Mouse (Mus musculus): ENCODE results near the gene Sp6. TPM values are rescaled to one million over a fixed set of nuclear protein-coding genes. Genes with fewer than 3 reads are reported as not detected.

Gene Sp6
- total and polyA plus RNA-seq, 3 experiments = 10.1 to 65.5 (median 18.4) TPM

DNA sequence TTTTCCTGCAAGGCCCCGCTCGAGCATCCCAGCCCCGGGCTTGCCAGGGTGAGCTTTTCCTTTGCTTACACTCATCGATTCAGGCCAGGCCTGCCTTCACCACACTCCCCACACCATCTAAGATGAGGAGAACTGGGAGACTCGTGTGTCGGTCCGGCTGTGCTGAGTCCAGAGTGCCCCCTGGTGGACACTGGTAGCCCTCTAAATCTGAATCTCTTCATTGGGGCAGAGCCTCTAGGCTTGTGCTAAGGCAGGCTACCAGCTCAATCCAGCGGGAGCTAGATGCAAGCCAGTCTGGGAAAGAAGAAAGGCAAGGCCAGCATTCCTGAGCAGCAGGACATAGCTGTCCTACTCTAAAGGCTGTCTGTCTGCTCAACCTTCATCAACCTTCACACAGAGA, 49.6 kb upstream of the Sp6 start (continued):
- no peak for TF ChIP-seq NRF1 (IDR thresholded peaks at IDR 0.05; ENCODE audit: low read depth, low read length)
- TF ChIP-seq RAD21 (IDR thresholded peaks at IDR 0.05; ENCODE audit: low read depth, low read length) = peak; percentile 69
- TF ChIP-seq HCFC1 (IDR thresholded peaks at IDR 0.05; ENCODE audit: low read depth, low read length) = no peak

- Histone ChIP-seq H3K27ac (ENCODE audit: insufficient read depth, low read depth) (peak overlapping the region; percentile 25; the same call in 1 of the 2 replicates), H3K27me3 (replicated peaks) (no peaks in the 10 kb centered on the region), H3K9me3 (replicated peaks; ENCODE audit: low read length) (no peaks in the 10 kb centered on the region), H3K36me3 (replicated peaks in 1 of 2; ENCODE audit: control insufficient read depth in 1 of 2, insufficient read depth in 1 of 2, low read length in 1 of 2) (peaks cover 26 to 51% of the 10 kb centered on the region in 2 experiments), H3K4me3 (replicated peaks in 1 of 3; ENCODE audit: low read depth in 2 of 3, low read length in 2 of 3, poor library complexity in 1 of 3) (no peak overlapping the region), H3K4me2 (ENCODE audit: insufficient read depth, low read depth, poor library complexity, severe bottlenecking) (peak overlapping the region; percentile 4; the same call in 1 of the 2 replicates), H3K79me2 (replicated peaks; ENCODE audit: control insufficient read depth, extremely low read depth, insufficient read depth, poor library complexity, severe bottlenecking) (peaks cover 22% of the 10 kb centered on the region), H3K9ac (ENCODE audit: insufficient read depth, low read depth) (peak overlapping the region; percentile 58), H3K4me1 (ENCODE audit: control insufficient read depth in 1 of 2, insufficient read depth in 2 of 2) (peaks cover 10 to 57% of the 10 kb centered on the region in 2 experiments)
- dilution Hi-C loops (cut with MboI; ENCODE audit: extremely low pct_ligation_motif_present, extremely low pct_unique_long_range_greater_than_20kb, low sequenced_read_pairs) (no loop called here), in situ Hi-C loops (cut with MboI; ENCODE audit: low pct_ligation_motif_present, low pct_unique_long_range_greater_than_20kb, low sequenced_read_pairs) (no loop called here)
- no peak for DNase-seq (ENCODE audit: extremely low read depth)
- no peak for TF ChIP-seq POLR2A (IDR thresholded peaks at IDR 0.05; ENCODE audit: low read depth, low read length)
- TF ChIP-seq GABPA (IDR thresholded peaks at IDR 0.05; ENCODE audit: insufficient replicate concordance, low read depth, low read length) = no peak
- no peak for TF ChIP-seq CTCF (conservative IDR thresholded peaks at IDR 0.05 in 1 of 2, IDR thresholded peaks at IDR 0.05 in 1 of 2; ENCODE audit: low read depth in 2 of 2, low read length in 2 of 2)
- TF ChIP-seq MYC (IDR thresholded peaks at IDR 0.05; ENCODE audit: low read depth, low read length) = no peak
- no peak for TF ChIP-seq USF2 (conservative IDR thresholded peaks at IDR 0.05; ENCODE audit: low read depth, low read length)
- no peak for TF ChIP-seq RCOR1 (conservative IDR thresholded peaks at IDR 0.05; ENCODE audit: low read depth, low read length)
- TF ChIP-seq NELFE (IDR thresholded peaks at IDR 0.05; ENCODE audit: low read depth, low read length) = no peak
- no peak for TF ChIP-seq ZC3H11A (IDR thresholded peaks at IDR 0.05; ENCODE audit: low read depth, low read length)
- TF ChIP-seq BHLHE40 (IDR thresholded peaks at IDR 0.05; ENCODE audit: low read depth, low read length) = no peak
Observed at GRCm38 (mm10) chr11:96966172-96966571, 47.0 kb upstream of the Sp6 start.

GRCm38 (mm10) chr11:96966914-96967543, 46.2 kb upstream of the Sp6 start:
- no peaks in the 10 kb centered on the region for H3K9me3 ChIP-seq (replicated peaks; ENCODE audit: low read length)
- peak; percentile 63 for DNase-seq (ENCODE audit: extremely low read depth)
- H3K4me1 ChIP-seq (ENCODE audit: control insufficient read depth in 1 of 2, insufficient read depth in 2 of 2) = peaks cover 10 to 57% of the 10 kb centered on the region in 2 experiments
- H3K27ac ChIP-seq (ENCODE audit: insufficient read depth, low read depth) = peak overlapping the region; percentile 77
- H3K27me3 ChIP-seq (replicated peaks) = no peaks in the 10 kb centered on the region
- dilution Hi-C loops (cut with MboI; ENCODE audit: extremely low pct_ligation_motif_present, extremely low pct_unique_long_range_greater_than_20kb, low sequenced_read_pairs) (no loop called here), in situ Hi-C loops (cut with MboI; ENCODE audit: low pct_ligation_motif_present, low pct_unique_long_range_greater_than_20kb, low sequenced_read_pairs) (no loop called here)
- H3K4me3 ChIP-seq (replicated peaks in 1 of 3; ENCODE audit: low read depth in 2 of 3, low read length in 2 of 3, poor library complexity in 1 of 3) = peak overlapping the region; percentile 45 to 53 (median 51)
- peak overlapping the region; percentile 93 for H3K4me2 ChIP-seq (ENCODE audit: insufficient read depth, low read depth, poor library complexity, severe bottlenecking)
- peak overlapping the region; percentile 58 for H3K9ac ChIP-seq (ENCODE audit: insufficient read depth, low read depth)
- H3K79me2 ChIP-seq (replicated peaks; ENCODE audit: control insufficient read depth, extremely low read depth, insufficient read depth, poor library complexity, severe bottlenecking) = peaks cover 26% of the 10 kb centered on the region
- peaks cover 18 to 45% of the 10 kb centered on the region in 2 experiments for H3K36me3 ChIP-seq (replicated peaks in 1 of 2; ENCODE audit: control insufficient read depth in 1 of 2, insufficient read depth in 1 of 2, low read length in 1 of 2)
- TF ChIP-seq CTCF (conservative IDR thresholded peaks at IDR 0.05 in 1 of 2, IDR thresholded peaks at IDR 0.05 in 1 of 2; ENCODE audit: low read depth in 2 of 2, low read length in 2 of 2) (no peak), UBTF (IDR thresholded peaks at IDR 0.05; ENCODE audit: low read depth, low read length) (no peak), USF1 (IDR thresholded peaks at IDR 0.05; ENCODE audit: low read depth, low read length) (no peak), MXI1 (IDR thresholded peaks at IDR 0.05; ENCODE audit: low read depth, low read length) (peak; percentile 57), ZNF384 (IDR thresholded peaks at IDR 0.05; ENCODE audit: low read depth, low read length) (0 out of 2 replicates have a peak, but pooled peaks have one; percentile 28), RAD21 (IDR thresholded peaks at IDR 0.05; ENCODE audit: low read depth, low read length) (no peak), JUN (IDR thresholded peaks at IDR 0.05; ENCODE audit: insufficient read depth, low read depth, low read length) (no peak), NELFE (IDR thresholded peaks at IDR 0.05; ENCODE audit: low read depth, low read length) (peak; percentile 47; the same call in 1 of the 2 replicates), ZKSCAN1 (IDR thresholded peaks at IDR 0.05; ENCODE audit: borderline replicate concordance, low read depth, low read length) (no peak), CHD1 (IDR thresholded peaks at IDR 0.05; ENCODE audit: low read depth, low read length) (peak; percentile 81; the same call in 1 of the 2 replicates), PAX5 (IDR thresholded peaks at IDR 0.05; ENCODE audit: low read length) (no peak), HCFC1 (IDR thresholded peaks at IDR 0.05; ENCODE audit: low read depth, low read length) (no peak; the same call in 1 of the 2 replicates), GABPA (IDR thresholded peaks at IDR 0.05; ENCODE audit: insufficient replicate concordance, low read depth, low read length) (no peak), MAZ (IDR thresholded peaks at IDR 0.05; ENCODE audit: low read depth, low read length) (0 out of 2 replicates have a peak, but pooled peaks have one; percentile 28), ETS1 (conservative IDR thresholded peaks at IDR 0.05; ENCODE audit: low read depth, low read length) (peak; percentile 61), IRF4 (IDR thresholded peaks at IDR 0.05; ENCODE audit: low read depth, low read length) (no peak; the same call in none of the 2 replicates), SMC3 (IDR thresholded peaks at IDR 0.05; ENCODE audit: low read depth, low read length) (no peak), ZMIZ1 (IDR thresholded peaks at IDR 0.05; ENCODE audit: low read depth, low read length) (peak; percentile 89), EP300 (IDR thresholded peaks at IDR 0.05; ENCODE audit: low read length) (peak; percentile 55; the same call in 1 of the 2 replicates), POLR2A (IDR thresholded peaks at IDR 0.05; ENCODE audit: low read depth, low read length) (peak; percentile 52), TBP (conservative IDR thresholded peaks at IDR 0.05; ENCODE audit: low read depth, low read length) (peak; percentile 42; the same call in 1 of the 2 replicates), SIN3A (IDR thresholded peaks at IDR 0.05; ENCODE audit: low read length) (peak; percentile 78)
